Mouse (Mus musculus) megakaryocyte, adult 5-6 weeks (primary cell): ENCODE results near the gene Fgf5. TPM values are rescaled to one million over a fixed set of nuclear protein-coding genes. Genes with fewer than 3 reads are reported as not detected.

Experiments used
- ATAC-seq: 2 replicates; pipeline ENCODE4 v1.8.0; 2016; ENCODE audit warnings: mild to moderate bottlenecking, inconsistent platforms; ENCODE audit not compliant: poor library complexity, severe bottlenecking
- total RNA-seq, 2 experiments: library from RNA; stranded (forward) in 1 of 2; stranded (reverse) in 1 of 2; fragments of 153-499, 151-499 nt in 1 of 2; fragments of 221-1000, 200-1000 nt in 1 of 2; gene quantifications; 2 replicates each; pipeline versions ENCODE4 v1.2.3 to v1.2.4; 2015 to 2017

The Fgf5 gene
- total RNA-seq, 2 experiments from 2014 or later, result not detected

- no peak for ATAC-seq
These were observed 46.1 kb downstream of the Fgf5 start for GRCm38 (mm10) chr5:98300079-98300478.

GRCm38 (mm10) chr5:98305673-98306072 lies 51.7 kb downstream of the Fgf5 start:
- no peak for ATAC-seq

- ATAC-seq, result no peak
These were observed 52.5 kb downstream of the Fgf5 start for GRCm38 (mm10) chr5:98306528-98306927.

GRCm38 (mm10) chr5:98326625-98327024 lies 72.6 kb downstream of the Fgf5 start:
- ATAC-seq, result no peak

Other genes with a start within 250 kb of the Fgf5 start
- 20.7 and 22.2 TPM in 2 replicates for gene Antxr2, start 223.1 kb upstream of the Fgf5 start, total RNA-seq (2015)
- 19.3 and 24.4 TPM in 2 replicates for gene Antxr2, start 223.1 kb upstream of the Fgf5 start, total RNA-seq (2017)
- gene Prdm8, start 87.0 kb upstream of the Fgf5 start, total RNA-seq (2015), result not detected in 2 replicates
- not detected in 2 replicates for gene Prdm8, start 87.0 kb upstream of the Fgf5 start, total RNA-seq (2017)
- gene Cfap299, start 75.1 kb downstream of the Fgf5 start, total RNA-seq (2015), result not detected in 2 replicates
- gene Cfap299, start 75.1 kb downstream of the Fgf5 start, total RNA-seq (2017), result not detected in 2 replicates